Mouse (Mus musculus) CH12.LX (cell line): ENCODE measurements around the gene Vmn2r19. TPM values are rescaled to one million over a fixed set of nuclear protein-coding genes. Genes with fewer than 3 reads are reported as not detected.

ENCODE experiments used
- DNase-seq: peaks from one replicate; pipeline ENCODE4 v3.0.0-alpha.2; 2013; ENCODE audit errors: extremely low read depth
- H3K27ac ChIP-seq: 2 replicates; pipeline ENCODE4 v1.5.1; 2012; ENCODE audit warnings: low read depth, mild to moderate bottlenecking, control low read depth, moderate library complexity; ENCODE audit not compliant: insufficient read depth
- H3K27me3 ChIP-seq: replicated peaks from 2 replicates; pipeline ENCODE3; 2012; ENCODE audit warnings: inconsistent platforms
- H3K36me3 ChIP-seq, 2 experiments: replicated peaks in 1 of 2; 2 replicates each; pipeline versions ENCODE3 to v1.6.1; 2012; ENCODE audit warnings: inconsistent platforms in 1 of 2, low read length in 1 of 2, mild to moderate bottlenecking in 1 of 2, mixed read lengths in 1 of 2, moderate library complexity in 1 of 2; ENCODE audit not compliant: control insufficient read depth in 1 of 2, insufficient read depth in 1 of 2
- H3K4me1 ChIP-seq, 2 experiments: 2 replicates each; pipeline ENCODE4 v1.6.1; 2012; ENCODE audit warnings: inconsistent platforms in 1 of 2, moderate library complexity in 1 of 2; ENCODE audit not compliant: insufficient read depth in 2 of 2, control insufficient read depth in 1 of 2
- H3K4me2 ChIP-seq: 2 replicates; pipeline ENCODE4 v1.6.1; 2012; ENCODE audit warnings: low read depth, mild to moderate bottlenecking, control low read depth; ENCODE audit not compliant: poor library complexity, insufficient read depth, severe bottlenecking
- H3K4me3 ChIP-seq, 3 experiments: fragments of 150-350 bp in 1 of 3; sonication (generic) in 1 of 3; replicated peaks in 1 of 3; 2 replicates each; pipeline versions ENCODE3 to v1.5.1; 2011 to 2012; ENCODE audit warnings: low read depth in 2 of 3, low read length in 2 of 3, mild to moderate bottlenecking in 2 of 3, moderate library complexity in 2 of 3, control low read depth in 1 of 3, improper control_type of control experiment in 1 of 3, inconsistent platforms in 1 of 3, mixed read lengths in 1 of 3; ENCODE audit not compliant: poor library complexity in 1 of 3
- H3K79me2 ChIP-seq: replicated peaks from 2 replicates; pipeline ENCODE4 v1.6.1; 2012; ENCODE audit warnings: mild to moderate bottlenecking, moderate library complexity; ENCODE audit not compliant: control insufficient read depth, poor library complexity, insufficient read depth, severe bottlenecking; ENCODE audit errors: extremely low read depth
- H3K9ac ChIP-seq: 2 replicates; pipeline ENCODE4 v1.6.1; 2012; ENCODE audit warnings: low read depth, mild to moderate bottlenecking, control low read depth, moderate library complexity; ENCODE audit not compliant: insufficient read depth
- H3K9me3 ChIP-seq: replicated peaks from 2 replicates; pipeline ENCODE3; 2012; ENCODE audit warnings: low read length, inconsistent platforms, mixed read lengths
- BHLHE40 ChIP-seq: IDR thresholded peaks from 2 replicates; pipeline ENCODE4 v1.6.1; 2011; ENCODE audit warnings: mild to moderate bottlenecking, low read depth, low read length, improper control_type of control experiment
- CHD1 ChIP-seq: IDR thresholded peaks from 2 replicates; pipeline ENCODE4 v1.6.1; 2012; ENCODE audit warnings: low read depth, low read length, improper control_type of control experiment, inconsistent platforms
- CHD2 ChIP-seq: IDR thresholded peaks from 2 replicates; pipeline ENCODE4 v1.6.1; 2011; ENCODE audit warnings: low read length, improper control_type of control experiment
- CTCF ChIP-seq, 2 experiments: IDR thresholded peaks in 1 of 2; conservative IDR thresholded peaks in 1 of 2; 2 replicates each; pipeline ENCODE4 v1.5.1; 2011 to 2012; ENCODE audit warnings: low read depth in 2 of 2, low read length in 2 of 2, improper control_type of control experiment in 1 of 2, inconsistent platforms in 1 of 2, mild to moderate bottlenecking in 1 of 2, moderate library complexity in 1 of 2
- E2F4 ChIP-seq: IDR thresholded peaks from 2 replicates; pipeline ENCODE4 v1.6.1; 2011; ENCODE audit warnings: low read depth, low read length, improper control_type of control experiment; ENCODE audit not compliant: insufficient replicate concordance
- GABPA ChIP-seq: IDR thresholded peaks from 2 replicates; pipeline ENCODE4 v1.6.1; 2012; ENCODE audit warnings: low read depth, low read length, improper control_type of control experiment, inconsistent platforms; ENCODE audit not compliant: insufficient replicate concordance
- HCFC1 ChIP-seq: IDR thresholded peaks from 2 replicates; pipeline ENCODE4 v1.6.1; 2012; ENCODE audit warnings: low read depth, mild to moderate bottlenecking, inconsistent platforms, low read length, improper control_type of control experiment
- MAFK ChIP-seq: IDR thresholded peaks from 2 replicates; pipeline ENCODE4 v1.6.1; 2011; ENCODE audit warnings: low read length, improper control_type of control experiment; ENCODE audit not compliant: insufficient replicate concordance
- NELFE ChIP-seq: IDR thresholded peaks from 2 replicates; pipeline ENCODE4 v1.6.1; 2011; ENCODE audit warnings: low read depth, low read length, improper control_type of control experiment
- POLR2A ChIP-seq: IDR thresholded peaks from 2 replicates; pipeline ENCODE4 v1.6.1; 2011; ENCODE audit warnings: low read depth, mild to moderate bottlenecking, improper control_type of control experiment, low read length
- POLR2AphosphoS2 ChIP-seq: IDR thresholded peaks from 2 replicates; pipeline ENCODE4 v1.6.1; 2011; ENCODE audit warnings: low read depth, low read length, improper control_type of control experiment
- RCOR1 ChIP-seq: conservative IDR thresholded peaks from 2 replicates; pipeline ENCODE4 v1.6.1; 2012; ENCODE audit warnings: low read depth, mild to moderate bottlenecking, inconsistent platforms, low read length, improper control_type of control experiment
- SMC3 ChIP-seq: IDR thresholded peaks from 2 replicates; pipeline ENCODE4 v1.6.1; 2011; ENCODE audit warnings: low read depth, low read length, improper control_type of control experiment
- TBP ChIP-seq: conservative IDR thresholded peaks from 2 replicates; pipeline ENCODE4 v1.6.1; 2011; ENCODE audit warnings: low read depth, low read length, improper control_type of control experiment
- TCF12 ChIP-seq: IDR thresholded peaks from 2 replicates; pipeline ENCODE4 v1.6.1; 2014; ENCODE audit warnings: low read depth, mild to moderate bottlenecking, inconsistent platforms, low read length, improper control_type of control experiment
- UBTF ChIP-seq: IDR thresholded peaks from 2 replicates; pipeline ENCODE4 v1.6.1; 2012; ENCODE audit warnings: low read depth, mild to moderate bottlenecking, inconsistent platforms, low read length, improper control_type of control experiment, moderate library complexity
- USF2 ChIP-seq: conservative IDR thresholded peaks from 2 replicates; pipeline ENCODE4 v1.6.1; 2011; ENCODE audit warnings: low read depth, low read length, improper control_type of control experiment
- ZMIZ1 ChIP-seq: IDR thresholded peaks from 2 replicates; pipeline ENCODE4 v1.6.1; 2012; ENCODE audit warnings: low read depth, mild to moderate bottlenecking, inconsistent platforms, low read length, improper control_type of control experiment
- ZNF384 ChIP-seq: IDR thresholded peaks from 2 replicates; pipeline ENCODE4 v1.6.1; 2012; ENCODE audit warnings: low read depth, low read length, improper control_type of control experiment, inconsistent platforms
- dilution Hi-C: fragments of 300-500 bp; cut with MboI; formaldehyde crosslinking; loops from 2 replicates; pipeline ENCODE4 v1.14.3; 2020; ENCODE audit warnings: low sequenced_read_pairs; ENCODE audit not compliant: extremely low pct_unique_long_range_greater_than_20kb, extremely low pct_ligation_motif_present
- in situ Hi-C: fragments of 300-500 bp; cut with MboI; formaldehyde crosslinking; loops from 3 replicates; pipeline ENCODE4 v1.14.3; 2019; ENCODE audit warnings: low sequenced_read_pairs, low pct_ligation_motif_present, low pct_unique_long_range_greater_than_20kb, mixed read lengths
- polyA plus RNA-seq: library from polyadenylated mRNA; unstranded; fragments of >175 nt; gene quantifications from 2 replicates; pipeline ENCODE4 v1.2.1, GENCODE M21; 2012; ENCODE audit warnings: low read depth; ENCODE audit not compliant: insufficient read length
- total RNA-seq, 2 experiments: library from RNA; depleted of rRNA; stranded (reverse); fragments of 300-350 nt in 1 of 2; fragments of >200 nt in 1 of 2; gene quantifications; 2 replicates each; pipeline ENCODE4 v1.2.3; 2012 to 2014

Gene Vmn2r19
- total and polyA plus RNA-seq, 3 experiments, result not detected

DNA sequence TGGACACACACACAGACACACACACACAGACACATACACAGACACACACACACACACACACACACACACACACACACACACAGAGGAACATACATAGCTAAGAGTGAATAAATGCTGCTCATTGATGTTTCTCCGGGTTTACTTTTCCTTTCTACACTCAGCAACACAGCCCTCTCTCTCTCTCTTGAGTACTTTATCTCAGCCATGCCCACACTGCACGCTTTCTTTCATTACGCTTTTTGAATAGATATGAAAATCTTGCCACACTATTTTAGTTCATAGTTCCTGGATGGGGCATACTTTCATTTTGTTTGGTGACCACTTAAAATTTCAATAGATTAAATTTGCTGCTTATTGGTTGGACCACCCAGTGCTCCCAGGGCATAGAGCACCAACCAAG lies 43.9 kb upstream of the Vmn2r19 start:
- H3K9me3 ChIP-seq, result no peaks in the 10 kb centered on the region
- dilution Hi-C loops (no loop called here), in situ Hi-C loops (no loop called here)
- no peaks in the 10 kb centered on the region for H3K79me2 ChIP-seq
- H3K27me3 ChIP-seq, result no peaks in the 10 kb centered on the region
- no peaks in the 10 kb centered on the region for H3K36me3 ChIP-seq
- H3K4me3 ChIP-seq, result no peak overlapping the region
- no peak overlapping the region for H3K9ac ChIP-seq
- TF ChIP-seq E2F4 (no peak), NELFE (no peak), CHD2 (no peak), RCOR1 (no peak), TCF12 (no peak), MAFK (no peak), UBTF (no peak), SMC3 (no peak), GABPA (no peak), ZMIZ1 (no peak), CHD1 (no peak), POLR2A (no peak), HCFC1 (no peak), TBP (no peak), BHLHE40 (no peak), ZNF384 (no peak), CTCF (conservative IDR thresholded peaks at IDR 0.05 in 1 of 2, IDR thresholded peaks at IDR 0.05 in 1 of 2; ENCODE audit: low read depth in 2 of 2, low read length in 2 of 2) (no peak), USF2 (no peak)
- no peak overlapping the region for H3K27ac ChIP-seq
- no peak overlapping the region for H3K4me2 ChIP-seq
- no peak for DNase-seq
- peaks cover 3 to 8% of the 10 kb centered on the region in 2 experiments for H3K4me1 ChIP-seq

DNA sequence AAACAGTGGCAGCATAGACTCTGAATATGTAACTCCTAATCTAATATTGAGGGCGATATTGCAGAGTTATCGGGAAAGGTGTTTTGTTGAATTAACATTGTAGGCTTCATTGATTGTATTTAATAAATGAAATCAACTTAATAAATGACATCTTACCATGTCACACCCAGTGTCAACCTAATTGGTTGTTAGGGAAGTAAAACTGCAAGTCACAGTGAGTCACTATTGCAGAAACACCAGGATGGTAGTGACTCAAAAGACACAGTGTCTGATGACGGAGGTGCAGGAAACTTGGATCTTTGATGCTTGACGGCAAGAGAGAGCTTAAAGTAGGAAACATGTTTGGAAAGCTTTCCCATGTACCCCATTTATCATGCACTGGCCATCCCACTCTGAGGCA lies 42.3 kb upstream of the Vmn2r19 start:
- Histone ChIP-seq H3K9me3 (no peaks in the 10 kb centered on the region), H3K4me3 (no peak overlapping the region), H3K36me3 (no peaks in the 10 kb centered on the region), H3K79me2 (no peaks in the 10 kb centered on the region), H3K4me1 (peaks cover 3 to 8% of the 10 kb centered on the region in 2 experiments), H3K4me2 (no peak overlapping the region), H3K27me3 (no peaks in the 10 kb centered on the region), H3K27ac (no peak overlapping the region), H3K9ac (no peak overlapping the region)
- no peak for DNase-seq
- TF ChIP-seq POLR2AphosphoS2, result no peak
- TF ChIP-seq CTCF (conservative IDR thresholded peaks at IDR 0.05 in 1 of 2, IDR thresholded peaks at IDR 0.05 in 1 of 2; ENCODE audit: low read depth in 2 of 2, low read length in 2 of 2), result no peak
- TF ChIP-seq MAFK, result peak; percentile 15; the same call in 1 of the 2 replicates
- in situ Hi-C loops (no loop called here), dilution Hi-C loops (no loop called here)
